Mouse (Mus musculus) intestine, embryonic 15.5 days (tissue): ENCODE measurements around the gene Adgrg1. TPM values are rescaled to one million over a fixed set of nuclear protein-coding genes. Genes with fewer than 3 reads are reported as not detected.

Source experiments
- ATAC-seq: fragments of 200-750 bp; cut with Nextera tagmentation; 2 replicates; pipeline ENCODE4 v1.8.0; 2017; ENCODE audit warnings: moderate TSS enrichment, moderate library complexity
- H3K27ac ChIP-seq: fragments of 300-500 bp; sonication (generic); 2 replicates; pipeline ENCODE4 v1.5.1; 2015; ENCODE audit warnings: mild to moderate bottlenecking, inconsistent platforms
- H3K27me3 ChIP-seq: fragments of 300-500 bp; sonication (generic); replicated peaks from 2 replicates; pipeline ENCODE4 v1.6.1; 2015; ENCODE audit warnings: inconsistent platforms
- H3K36me3 ChIP-seq: fragments of 300-500 bp; sonication (generic); 2 replicates; pipeline ENCODE4 v1.6.1; 2015; ENCODE audit warnings: inconsistent platforms
- H3K4me1 ChIP-seq: fragments of 300-500 bp; sonication (generic); replicated peaks from 2 replicates; pipeline ENCODE4 v1.6.1; 2015; ENCODE audit warnings: inconsistent platforms
- H3K4me2 ChIP-seq: fragments of 300-500 bp; sonication (generic); replicated peaks from 2 replicates; pipeline ENCODE4 v1.6.1; 2015; ENCODE audit warnings: mild to moderate bottlenecking, inconsistent platforms
- H3K4me3 ChIP-seq: fragments of 300-500 bp; sonication (generic); replicated peaks from 2 replicates; pipeline ENCODE4 v1.5.1; 2015; ENCODE audit warnings: inconsistent platforms
- H3K9ac ChIP-seq: fragments of 300-500 bp; sonication (generic); 2 replicates; pipeline ENCODE4 v1.6.1; 2015; ENCODE audit warnings: inconsistent platforms
- H3K9me3 ChIP-seq: fragments of 300-500 bp; sonication (generic); 2 replicates; pipeline ENCODE4 v1.6.1; 2016; ENCODE audit warnings: inconsistent platforms
- WGBS: fragments of 180-500 bp; shearing (Covaris S2); methylation state at CpG from one replicate; pipeline ENCODE4 v1.1.7; 2015; 5-methylcytosine and 5-hydroxymethylcytosine counted together
- polyA plus RNA-seq: library from polyadenylated mRNA; unstranded; fragments of >200 nt; fragmentation: Nextera tagmentation; extraction: Ambion mirVana; gene quantifications from 2 replicates; pipeline ENCODE4 v1.2.1, GENCODE M21; 2015

The Adgrg1 gene
- polyA plus RNA-seq, 1 experiment from 2014 or later, result 22.4 TPM

- Histone ChIP-seq H3K27me3 (no peaks in the 10 kb centered on the region), H3K36me3 (no peaks in the 10 kb centered on the region), H3K27ac (no peak overlapping the region), H3K9ac (no peak overlapping the region), H3K4me1 (peaks cover 44% of the 10 kb centered on the region), H3K4me3 (no peak overlapping the region), H3K4me2 (no peak overlapping the region), H3K9me3 (no peaks in the 10 kb centered on the region)
- peak; percentile 44; the same call in 1 of the 2 replicates for ATAC-seq
- WGBS, result 73% methylated on average over 9 of the region's 9 CpGs
Measured at GRCm38 (mm10) chr8:94991454-94991994, 17.0 kb downstream of the Adgrg1 start.

- ATAC-seq, result no peak
- H3K4me3 ChIP-seq, result no peak overlapping the region
- H3K9me3 ChIP-seq, result no peaks in the 10 kb centered on the region
- no peak overlapping the region for H3K27ac ChIP-seq
- 83% methylated on average over 4 of the region's 4 CpGs for WGBS
- H3K27me3 ChIP-seq, result no peaks in the 10 kb centered on the region
- H3K4me2 ChIP-seq, result no peak overlapping the region
- peaks cover 43% of the 10 kb centered on the region for H3K4me1 ChIP-seq
- no peaks in the 10 kb centered on the region for H3K36me3 ChIP-seq
- H3K9ac ChIP-seq, result no peak overlapping the region
Measured at GRCm38 (mm10) chr8:94992010-94992409, 17.5 kb downstream of the Adgrg1 start.

GRCm38 (mm10) chr8:94992534-94992933 is 18.0 kb downstream of the Adgrg1 start:
- no peak overlapping the region for H3K4me3 ChIP-seq
- H3K4me1 ChIP-seq, result peaks cover 47% of the 10 kb centered on the region
- no peak for ATAC-seq
- H3K4me2 ChIP-seq, result no peak overlapping the region
- H3K27ac ChIP-seq, result peak overlapping the region; percentile 73
- H3K27me3 ChIP-seq, result no peaks in the 10 kb centered on the region
- H3K9me3 ChIP-seq, result no peaks in the 10 kb centered on the region
- WGBS, result 55% methylated on average over 5 of the region's 5 CpGs
- H3K36me3 ChIP-seq, result no peaks in the 10 kb centered on the region
- H3K9ac ChIP-seq, result no peak overlapping the region

GRCm38 (mm10) chr8:94992996-94993724 is 18.6 kb downstream of the Adgrg1 start:
- Histone ChIP-seq H3K4me3 (no peak overlapping the region), H3K27me3 (no peaks in the 10 kb centered on the region), H3K27ac (peak overlapping the region; percentile 73), H3K4me2 (no peak overlapping the region), H3K9me3 (no peaks in the 10 kb centered on the region), H3K36me3 (no peaks in the 10 kb centered on the region), H3K4me1 (peaks cover 47% of the 10 kb centered on the region), H3K9ac (no peak overlapping the region)
- 73% methylated on average over 9 of the region's 9 CpGs for WGBS
- no peak for ATAC-seq

- Histone ChIP-seq H3K9ac (no peak overlapping the region), H3K4me1 (peaks cover 50% of the 10 kb centered on the region), H3K9me3 (no peaks in the 10 kb centered on the region), H3K27me3 (no peaks in the 10 kb centered on the region), H3K27ac (no peak overlapping the region), H3K4me3 (no peak overlapping the region), H3K36me3 (no peaks in the 10 kb centered on the region), H3K4me2 (peak overlapping the region; percentile 14; the same call in 1 of the 2 replicates)
- ATAC-seq, result 0 out of 2 replicates have a peak, but pooled peaks have one; percentile 19
- WGBS, result 12% methylated on average over 14 of the region's 14 CpGs
Measured at GRCm38 (mm10) chr8:94994006-94994405, 19.5 kb downstream of the Adgrg1 start.

GRCm38 (mm10) chr8:94994510-94994909 is 20.0 kb downstream of the Adgrg1 start:
- H3K4me3 ChIP-seq, result no peak overlapping the region
- no peak overlapping the region for H3K4me2 ChIP-seq
- no peak for ATAC-seq
- H3K4me1 ChIP-seq, result peaks cover 55% of the 10 kb centered on the region
- no peak overlapping the region for H3K27ac ChIP-seq
- no peak overlapping the region for H3K9ac ChIP-seq
- 52% methylated on average over 1 of the region's 1 CpGs for WGBS
- H3K9me3 ChIP-seq, result no peaks in the 10 kb centered on the region
- no peaks in the 10 kb centered on the region for H3K36me3 ChIP-seq
- H3K27me3 ChIP-seq, result no peaks in the 10 kb centered on the region

- Histone ChIP-seq H3K27me3 (no peaks in the 10 kb centered on the region), H3K36me3 (no peaks in the 10 kb centered on the region), H3K4me3 (no peak overlapping the region), H3K4me1 (peaks cover 58% of the 10 kb centered on the region), H3K9me3 (no peaks in the 10 kb centered on the region), H3K27ac (no peak overlapping the region), H3K9ac (no peak overlapping the region), H3K4me2 (no peak overlapping the region)
- no peak for ATAC-seq
- 74% methylated on average over 5 of the region's 5 CpGs for WGBS
Measured at GRCm38 (mm10) chr8:94995336-94995893, 20.9 kb downstream of the Adgrg1 start.

- Histone ChIP-seq H3K4me1 (peaks cover 55% of the 10 kb centered on the region), H3K4me2 (no peak overlapping the region), H3K36me3 (no peaks in the 10 kb centered on the region), H3K9me3 (no peaks in the 10 kb centered on the region), H3K27me3 (no peaks in the 10 kb centered on the region), H3K4me3 (no peak overlapping the region), H3K9ac (no peak overlapping the region), H3K27ac (no peak overlapping the region)
- whole genome bisulfite sequencing, result 78% methylated on average over 12 of the region's 12 CpGs
- no peak for ATAC-seq
Measured at GRCm38 (mm10) chr8:94996037-94996436, 21.5 kb downstream of the Adgrg1 start.

GRCm38 (mm10) chr8:94996899-94997856 is 22.6 kb downstream of the Adgrg1 start:
- Histone ChIP-seq H3K36me3 (no peaks in the 10 kb centered on the region), H3K9ac (no peak overlapping the region), H3K4me3 (no peak overlapping the region), H3K27me3 (no peaks in the 10 kb centered on the region), H3K4me1 (peaks cover 58% of the 10 kb centered on the region), H3K27ac (no peak overlapping the region), H3K4me2 (no peak overlapping the region), H3K9me3 (no peaks in the 10 kb centered on the region)
- no peak for ATAC-seq
- 62% methylated on average over 6 of the region's 6 CpGs for WGBS

GRCm38 (mm10) chr8:94997857-94998243 is 23.3 kb downstream of the Adgrg1 start:
- WGBS, result 55% methylated on average over 6 of the region's 6 CpGs
- H3K4me2 ChIP-seq, result no peak overlapping the region
- H3K4me1 ChIP-seq, result peaks cover 55% of the 10 kb centered on the region
- H3K27me3 ChIP-seq, result no peaks in the 10 kb centered on the region
- no peaks in the 10 kb centered on the region for H3K36me3 ChIP-seq
- no peak overlapping the region for H3K4me3 ChIP-seq
- no peak for ATAC-seq
- no peaks in the 10 kb centered on the region for H3K9me3 ChIP-seq
- H3K27ac ChIP-seq, result no peak overlapping the region; the same call in 1 of the 2 replicates
- no peak overlapping the region for H3K9ac ChIP-seq

- H3K9ac ChIP-seq, result no peak overlapping the region
- H3K27me3 ChIP-seq, result no peaks in the 10 kb centered on the region
- H3K36me3 ChIP-seq, result no peaks in the 10 kb centered on the region
- WGBS, result 41% methylated on average over 2 of the region's 2 CpGs
- H3K4me2 ChIP-seq, result no peak overlapping the region
- H3K9me3 ChIP-seq, result no peaks in the 10 kb centered on the region
- no peak overlapping the region; the same call in 1 of the 2 replicates for H3K27ac ChIP-seq
- H3K4me1 ChIP-seq, result peaks cover 51% of the 10 kb centered on the region
- ATAC-seq, result no peak
- no peak overlapping the region for H3K4me3 ChIP-seq
Measured at GRCm38 (mm10) chr8:94998431-94998830, 23.9 kb downstream of the Adgrg1 start.

GRCm38 (mm10) chr8:94999004-94999403 is 24.5 kb downstream of the Adgrg1 start:
- ATAC-seq, result no peak
- 60% methylated on average over 6 of the region's 6 CpGs for WGBS

More at GRCm38 (mm10) chr8:94999004-94999403, 24.5 kb downstream of the Adgrg1 start:
- H3K4me1 ChIP-seq, result peaks cover 48% of the 10 kb centered on the region
- H3K9ac ChIP-seq, result no peak overlapping the region
- no peaks in the 10 kb centered on the region for H3K27me3 ChIP-seq
- H3K9me3 ChIP-seq, result no peaks in the 10 kb centered on the region
- H3K36me3 ChIP-seq, result no peaks in the 10 kb centered on the region
- no peak overlapping the region for H3K4me2 ChIP-seq
- no peak overlapping the region for H3K4me3 ChIP-seq
- H3K27ac ChIP-seq, result peak overlapping the region; percentile 56
